Mouse (Mus musculus) megakaryocyte progenitor cell, adult 5-6 weeks (primary cell): ENCODE results near the gene Slit3. TPM values are rescaled to one million over a fixed set of nuclear protein-coding genes. Genes with fewer than 3 reads are reported as not detected.

ENCODE experiments used
- ATAC-seq: replicated peaks from 2 replicates; pipeline ENCODE4 v1.8.0; 2016; ENCODE audit warnings: mild to moderate bottlenecking, moderate TSS enrichment, inconsistent platforms; ENCODE audit not compliant: poor library complexity
- total RNA-seq, 2 experiments: library from RNA; stranded (forward) in 1 of 2; stranded (reverse) in 1 of 2; fragments of 157-497, 149-512 nt in 1 of 2; fragments of 200-1000 nt in 1 of 2; gene quantifications; 2 replicates each; pipeline versions ENCODE4 v1.2.3 to v1.2.4; 2015 to 2017

The Slit3 gene
- total RNA-seq, 2 experiments from 2014 or later = not detected

GRCm38 (mm10) chr11:35444489-35445100 lies 323.6 kb downstream of the Slit3 start:
- ATAC-seq = no peak

GRCm38 (mm10) chr11:35447951-35448350 lies 326.9 kb downstream of the Slit3 start:
- ATAC-seq = no peak

DNA sequence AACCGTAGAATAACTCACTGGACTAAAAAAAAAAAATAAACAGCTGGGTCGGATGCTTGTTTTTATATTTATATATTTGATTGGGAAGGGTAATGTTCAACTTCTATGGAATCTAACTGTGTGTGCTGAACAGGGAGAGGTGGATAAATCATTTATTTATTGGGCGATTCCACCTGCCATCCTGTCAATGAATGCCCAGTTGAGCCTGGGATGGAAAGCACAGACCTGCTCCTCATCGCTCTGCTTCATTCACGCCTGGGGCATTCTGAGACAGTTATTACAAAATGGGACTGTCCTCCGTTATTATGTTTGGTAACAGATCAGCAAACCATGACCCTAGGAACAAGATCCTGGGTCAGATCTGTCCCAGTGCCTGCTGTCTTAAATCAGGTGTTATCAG lies 328.2 kb downstream of the Slit3 start:
- no peak for ATAC-seq

- peak; percentile 93 for ATAC-seq
These were observed 330.6 kb downstream of the Slit3 start for GRCm38 (mm10) chr11:35451636-35452035.

- ATAC-seq = peak; percentile 59
These were observed 331.4 kb downstream of the Slit3 start for GRCm38 (mm10) chr11:35452413-35452812.

- no peak for ATAC-seq
These were observed 333.2 kb downstream of the Slit3 start for GRCm38 (mm10) chr11:35454191-35454725.

DNA sequence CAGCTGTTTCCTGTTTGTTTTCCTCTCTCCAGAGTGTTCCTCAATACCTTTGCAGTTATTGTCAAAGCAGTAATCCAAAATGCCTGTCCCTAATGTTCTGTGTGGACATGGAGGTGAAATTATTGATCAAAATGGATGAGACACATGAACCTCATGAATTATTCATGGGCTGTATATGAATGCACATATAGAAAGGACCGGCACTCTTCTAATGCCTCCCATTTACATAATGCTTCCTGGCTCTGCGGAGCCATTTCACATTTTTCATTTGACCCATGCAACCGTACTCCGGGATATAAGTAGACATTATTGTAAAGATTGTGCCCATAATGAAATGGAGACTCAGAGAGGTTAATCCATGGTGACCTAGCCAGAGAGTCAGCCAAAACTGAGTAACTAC lies 333.8 kb downstream of the Slit3 start:
- no peak for ATAC-seq

DNA sequence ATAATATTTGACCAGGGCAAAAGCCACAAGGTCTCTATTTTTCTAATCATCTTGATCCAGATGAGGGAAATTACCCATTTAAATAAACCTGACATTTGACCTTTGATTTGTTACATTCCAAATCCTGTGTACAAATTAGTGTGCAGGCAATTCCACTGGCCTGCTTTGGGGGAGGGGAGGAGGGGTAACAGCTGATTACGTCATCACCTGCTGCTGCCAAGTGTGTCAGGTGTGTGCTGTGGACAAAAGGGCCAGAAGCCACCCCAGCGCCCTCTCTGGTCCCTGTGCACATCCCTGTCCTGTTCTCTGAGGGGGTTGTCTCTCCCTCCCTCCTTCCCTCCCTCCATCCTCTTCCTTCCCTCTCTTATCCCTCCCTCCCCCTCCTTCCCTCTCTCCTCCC lies 337.0 kb downstream of the Slit3 start:
- no peak for ATAC-seq

DNA sequence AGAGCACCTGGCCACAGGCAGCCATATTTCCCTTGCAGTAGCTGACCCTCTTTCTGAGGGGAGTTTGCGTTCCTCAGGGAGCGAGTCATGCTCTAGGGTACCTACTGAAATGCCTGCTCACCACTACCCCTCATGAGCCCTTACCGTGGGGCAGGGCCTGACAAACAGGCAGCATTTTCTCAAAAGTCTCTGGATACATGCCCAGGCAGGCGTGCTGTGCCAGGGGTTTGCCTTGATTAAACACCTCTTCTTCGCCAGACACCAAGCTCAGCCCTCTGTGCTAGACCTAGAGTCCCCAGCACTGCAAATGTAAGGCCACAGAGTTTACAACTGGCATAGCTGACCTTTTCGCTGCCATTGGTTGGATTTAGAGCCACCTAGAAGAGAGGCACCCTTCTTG lies 345.7 kb downstream of the Slit3 start:
- ATAC-seq = no peak

GRCm38 (mm10) chr11:35468847-35469246 lies 347.8 kb downstream of the Slit3 start:
- no peak for ATAC-seq

DNA sequence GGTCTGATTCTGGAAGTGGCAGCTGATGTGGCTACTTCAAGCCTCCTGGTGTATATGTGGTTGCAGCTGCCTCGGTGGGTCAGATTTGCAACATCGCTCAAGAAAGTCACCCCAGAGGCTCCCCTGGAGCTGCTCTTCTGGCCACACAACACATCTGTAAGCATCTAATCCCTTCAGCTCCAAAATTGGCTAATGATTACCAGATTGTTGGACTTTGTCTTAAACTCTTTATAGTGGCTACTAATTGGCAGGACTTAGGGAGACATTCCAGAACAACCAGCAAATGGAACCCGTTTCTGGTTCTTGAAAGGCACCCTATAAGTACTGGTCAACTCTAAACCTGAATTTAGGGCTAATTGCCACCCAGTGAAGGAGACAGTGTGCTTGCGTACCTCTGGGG lies 348.9 kb downstream of the Slit3 start:
- no peak for ATAC-seq

DNA sequence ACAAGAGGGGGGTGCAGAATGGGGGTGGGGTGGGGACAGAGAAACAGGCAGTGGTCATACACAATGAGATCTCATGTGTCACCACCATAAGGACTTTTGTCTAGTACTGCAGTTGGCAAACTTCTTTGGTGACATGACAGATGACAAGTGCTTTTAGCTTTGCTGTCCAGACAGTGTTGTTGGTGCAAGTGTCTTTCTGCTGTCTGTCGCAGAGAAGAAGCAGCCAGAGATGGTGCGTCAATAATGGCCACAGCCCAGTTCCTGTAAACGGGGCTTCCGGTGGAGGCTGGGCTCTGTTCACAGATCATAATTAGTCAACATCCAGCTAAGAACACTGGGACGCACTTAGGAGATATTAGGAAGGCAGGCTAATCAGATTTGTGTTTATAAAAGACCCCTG lies 349.8 kb downstream of the Slit3 start:
- ATAC-seq = no peak

DNA sequence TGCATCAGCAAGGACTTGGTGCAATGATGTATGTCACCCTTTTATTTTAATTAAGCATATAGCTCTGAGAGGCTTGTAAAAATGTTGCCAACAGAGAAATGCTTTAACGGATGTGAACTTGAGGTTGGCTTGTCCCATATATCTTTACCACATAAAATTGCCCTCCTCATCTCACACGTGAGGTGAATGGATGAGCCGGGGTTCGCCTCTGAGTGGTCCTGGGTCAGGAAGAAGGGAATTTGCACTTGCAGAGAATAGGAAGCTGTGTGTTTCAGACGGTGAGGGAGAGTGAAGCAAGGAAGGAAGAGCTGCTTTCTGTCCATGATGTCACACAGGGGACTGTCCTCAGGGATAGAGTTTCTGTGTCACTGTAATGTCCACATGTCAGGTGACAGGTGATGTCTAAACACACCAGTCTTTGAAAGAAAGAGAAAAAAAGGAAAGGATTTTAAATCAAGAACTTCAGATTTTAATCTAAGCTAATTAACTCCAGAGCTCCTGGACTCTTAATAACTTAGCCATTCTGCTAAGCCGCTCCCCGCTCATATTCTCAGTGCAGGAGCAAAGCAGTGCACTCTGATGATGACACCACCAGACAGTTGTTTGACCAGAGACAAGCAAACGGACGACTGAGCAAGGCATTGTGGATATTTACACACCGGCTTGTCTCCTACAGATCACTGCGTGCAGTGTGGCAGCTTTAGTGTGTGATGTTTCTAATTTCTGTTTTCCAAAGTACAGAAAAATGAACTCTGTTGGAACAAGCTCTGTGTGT lies 352.0 kb downstream of the Slit3 start:
- ATAC-seq = no peak

GRCm38 (mm10) chr11:35473617-35473996 lies 352.6 kb downstream of the Slit3 start:
- ATAC-seq = no peak

GRCm38 (mm10) chr11:35480146-35480545 lies 359.1 kb downstream of the Slit3 start:
- no peak for ATAC-seq

DNA sequence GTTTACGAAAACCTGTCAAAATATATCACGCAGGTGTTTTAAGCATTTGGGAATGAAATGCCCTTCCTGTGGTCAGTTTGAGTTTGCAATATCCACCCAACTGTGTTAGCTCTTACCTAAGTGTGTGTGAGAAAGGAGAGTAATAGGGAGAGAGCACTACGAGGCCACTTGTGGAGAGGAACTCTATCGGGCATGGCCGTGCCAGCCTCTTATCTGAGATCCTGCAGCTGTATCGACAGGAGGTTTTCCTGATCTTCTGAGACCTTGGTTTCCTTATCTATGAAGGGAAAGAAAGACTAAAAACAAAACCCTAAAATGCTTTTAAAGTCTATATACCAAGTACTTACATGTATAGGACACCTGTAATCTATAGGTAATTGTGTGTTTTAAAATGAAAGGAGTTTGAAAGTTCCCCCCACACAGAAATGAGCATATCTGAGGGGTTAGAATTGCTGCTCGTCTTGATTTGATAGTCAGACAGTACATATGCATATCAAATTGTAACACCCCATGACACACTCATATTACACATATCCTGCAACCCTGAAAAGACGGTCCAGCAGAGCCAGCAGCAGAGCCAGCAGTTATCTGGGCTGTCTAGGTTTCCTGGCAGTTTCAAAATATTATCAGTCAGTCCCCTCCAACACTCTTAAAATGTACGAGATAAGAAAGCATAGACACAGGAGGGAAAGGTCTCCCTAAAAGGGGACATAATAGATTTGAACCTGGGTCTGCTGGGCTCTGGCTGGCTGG lies 360.8 kb downstream of the Slit3 start:
- peak; percentile 77 for ATAC-seq

GRCm38 (mm10) chr11:35487966-35488365 lies 366.9 kb downstream of the Slit3 start:
- no peak for ATAC-seq

- no peak for ATAC-seq
These were observed 370.7 kb downstream of the Slit3 start for GRCm38 (mm10) chr11:35491701-35492100.

- no peak for ATAC-seq
These were observed 375.9 kb downstream of the Slit3 start for GRCm38 (mm10) chr11:35496874-35497273.

DNA sequence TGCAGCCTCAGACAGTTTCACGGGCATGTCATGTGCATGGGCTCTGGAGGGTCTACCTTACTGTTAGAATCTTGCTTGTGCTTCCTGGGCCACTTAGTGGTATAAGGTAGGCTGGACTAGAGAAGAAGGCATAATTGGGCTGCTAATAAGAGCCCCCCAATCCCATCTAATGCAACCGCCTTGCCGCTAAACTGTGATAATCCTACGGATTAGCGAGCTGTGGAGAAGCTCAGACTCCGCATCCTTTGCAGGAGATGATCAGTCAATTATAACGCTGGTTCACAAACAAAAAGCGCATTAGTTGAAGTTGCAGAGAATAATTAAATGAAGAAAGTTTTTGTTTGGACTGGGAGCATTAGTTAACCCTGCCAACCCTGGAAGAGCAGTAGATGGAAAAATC lies 376.9 kb downstream of the Slit3 start:
- no peak for ATAC-seq

GRCm38 (mm10) chr11:35502128-35502527 lies 381.1 kb downstream of the Slit3 start:
- no peak for ATAC-seq

DNA sequence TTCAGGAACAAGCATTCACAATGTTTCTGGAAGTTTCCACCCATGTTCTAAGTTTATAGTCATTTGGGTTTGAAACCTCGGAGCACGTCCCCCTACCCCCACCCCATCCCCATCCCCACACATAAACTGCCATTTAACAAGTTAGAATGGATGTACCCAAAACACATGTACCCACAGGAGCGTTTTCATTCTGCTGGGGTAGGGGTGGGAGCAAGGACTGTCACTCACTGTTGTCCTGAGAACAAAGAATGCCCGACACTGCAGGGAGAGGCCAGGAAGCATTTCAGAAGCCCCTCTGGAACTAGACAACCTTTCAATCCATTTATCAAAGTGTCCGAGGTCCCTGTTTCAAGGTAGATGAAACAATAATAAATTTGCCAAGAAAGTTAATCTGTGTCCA lies 383.0 kb downstream of the Slit3 start:
- ATAC-seq = no peak
